Comparison of ENCODE assay signal across 9 mouse cellular contexts in genomic region chr17:25363726-25364125, GRCm38 (mm10). TPM values are rescaled to one million over a fixed set of nuclear protein-coding genes. Genes with fewer than 3 reads are reported as not detected.
A peak's percentile ranks its signal among the peaks of the same experiment; 100 is the strongest.
DNase-seq lines count a peak whose midpoint lies in the region; ATAC-seq and TF ChIP-seq lines count a peak whose summit lies in the region.
"Had no signal": no experiment of that assay in that cellular context is flagged by ENCODE, and none has a peak within 500 bp of the region (broad histone marks: within the 10 kb centered on the region; RNA-seq: fewer than 3 reads in every experiment).

No protein-coding gene starts in this region.

- ATAC-seq in intestine, postnatal 0 days = no peak
- ATAC-seq in intestine, embryonic 15.5 days = no peak

- WGBS in intestine, postnatal 0 days = 10% methylated on average over 1 of the region's 1 CpGs
- 0% methylated on average over 1 of the region's 1 CpGs for WGBS in intestine, embryonic 15.5 days

- peak; percentile 87 for TF ChIP-seq CTCF in intestine, postnatal 0 days (IDR thresholded peaks at IDR 0.05; ENCODE audit: low read depth)
- TF ChIP-seq CTCF in ES-Bruce4 (IDR thresholded peaks at IDR 0.05; ENCODE audit: low read depth, low read length) = peak; percentile 91

- H3K27me3 ChIP-seq in intestine, postnatal 0 days (replicated peaks; ENCODE audit: control insufficient read depth, insufficient read depth, low read length) = no peaks in the 10 kb centered on the region
- H3K27me3 ChIP-seq in intestine, embryonic 15.5 days (replicated peaks) = 0 out of 2 replicates have a peak, but pooled peaks cover 5% of the 10 kb centered on the region
- H3K27me3 ChIP-seq in ES-Bruce4 (ENCODE audit: control insufficient read depth, insufficient read depth, low read length, poor library complexity, severe bottlenecking) = no peaks in the 10 kb centered on the region

- H3K36me3 ChIP-seq in intestine, postnatal 0 days (ENCODE audit: control insufficient read depth, insufficient read depth) = no peaks in the 10 kb centered on the region
- no peaks in the 10 kb centered on the region for H3K36me3 ChIP-seq in intestine, embryonic 15.5 days
- H3K36me3 ChIP-seq in ES-Bruce4 (ENCODE audit: control insufficient read depth, insufficient read depth, low read length, poor library complexity, severe bottlenecking) = no peaks in the 10 kb centered on the region
- H3K36me3 ChIP-seq: heart, embryonic 15.5 days had no signal

- peak; percentile 59 for DNase-seq in A20 (ENCODE audit: low read depth, low spot score)
- peak; percentile 13 for DNase-seq in cerebellum, adult 8-10 months
- peak; percentile 33 to 82 for DNase-seq in kidney, postnatal 36 days
- DNase-seq in retina, postnatal 7 days (ENCODE audit: low read depth, low spot score) = peak; percentile 27

- no peaks in the 10 kb centered on the region for H3K9me3 ChIP-seq in intestine, postnatal 0 days (ENCODE audit: control insufficient read depth)
- H3K9me3 ChIP-seq in intestine, embryonic 15.5 days = no peaks in the 10 kb centered on the region
- no peaks in the 10 kb centered on the region for H3K9me3 ChIP-seq in ES-Bruce4 (replicated peaks; ENCODE audit: control insufficient read depth, insufficient read depth, low read length, poor library complexity, severe bottlenecking)
- H3K9me3 ChIP-seq: heart, embryonic 15.5 days had no signal

- no peak overlapping the region for H3K4me2 ChIP-seq in intestine, postnatal 0 days (replicated peaks; ENCODE audit: low read depth)
- no peak overlapping the region for H3K4me2 ChIP-seq in intestine, embryonic 15.5 days (replicated peaks)
- H3K4me2 ChIP-seq: heart, embryonic 15.5 days had no signal

- no peaks in the 10 kb centered on the region for H3K4me1 ChIP-seq in intestine, postnatal 0 days (replicated peaks; ENCODE audit: control insufficient read depth, insufficient read depth, low read length)
- no peaks in the 10 kb centered on the region for H3K4me1 ChIP-seq in intestine, embryonic 15.5 days (replicated peaks)
- H3K4me1 ChIP-seq in ES-Bruce4 (ENCODE audit: control insufficient read depth, insufficient read depth, low read length) = no peaks in the 10 kb centered on the region
- H3K4me1 ChIP-seq: heart, embryonic 15.5 days had no signal

- H3K27ac ChIP-seq in intestine, postnatal 0 days (ENCODE audit: low read depth, low read length) = no peak overlapping the region
- no peak overlapping the region for H3K27ac ChIP-seq in intestine, embryonic 15.5 days
- no peak overlapping the region for H3K27ac ChIP-seq in ES-Bruce4 (ENCODE audit: insufficient read depth, low read length)
- H3K27ac ChIP-seq: heart, embryonic 15.5 days; macrophage had no signal

- H3K9ac ChIP-seq in intestine, postnatal 0 days (ENCODE audit: low read depth, low read length) = no peak overlapping the region
- no peak overlapping the region for H3K9ac ChIP-seq in intestine, embryonic 15.5 days
- H3K9ac ChIP-seq in ES-Bruce4 (ENCODE audit: low read depth, poor library complexity, severe bottlenecking) = no peak overlapping the region
- H3K9ac ChIP-seq: heart, embryonic 15.5 days had no signal

- TF ChIP-seq POLR2A in ES-Bruce4 (IDR thresholded peaks at IDR 0.05; ENCODE audit: insufficient read depth, low read length) = no peak

- H3K4me3 ChIP-seq in intestine, postnatal 0 days (ENCODE audit: low read depth, low read length) = no peak overlapping the region
- H3K4me3 ChIP-seq in intestine, embryonic 15.5 days (replicated peaks) = no peak overlapping the region
- H3K4me3 ChIP-seq in ES-Bruce4 (ENCODE audit: low read depth, low read length) = no peak overlapping the region
- H3K4me3 ChIP-seq: heart, embryonic 15.5 days had no signal

- TF ChIP-seq EP300 in ES-Bruce4 (IDR thresholded peaks at IDR 0.05; ENCODE audit: insufficient read depth, low read depth, low read length) = no peak

RNA-seq across cellular contexts. Expression of gene Tpsb2, which starts 2.4 kb away (rescaled TPM):
- polyA plus RNA-seq in intestine, postnatal 0 days (2015; fragmentation: Nextera tagmentation; extraction: Ambion mirVana) = 6.7 and 7.8 TPM in 2 replicates
- 1.9 TPM in 2 replicates for polyA plus RNA-seq in intestine, embryonic 15.5 days (2015; fragmentation: Nextera tagmentation; extraction: Ambion mirVana)
- not detected in 2 replicates for polyA plus RNA-seq in ES-Bruce4 (2011; ENCODE audit: insufficient read depth, insufficient read length, low read depth, missing spikeins)
- polyA plus RNA-seq: macrophage had no signal

RNA-seq across cellular contexts. Expression of gene Tpsg1, which starts 5.3 kb away (rescaled TPM):
- polyA plus RNA-seq in intestine, postnatal 0 days (2015; fragmentation: Nextera tagmentation; extraction: Ambion mirVana) = 11.0 and 13.3 TPM in 2 replicates
- 14.3 and 17.6 TPM in 2 replicates for polyA plus RNA-seq in intestine, embryonic 15.5 days (2015; fragmentation: Nextera tagmentation; extraction: Ambion mirVana)
- not detected in 2 replicates for polyA plus RNA-seq in ES-Bruce4 (2011; ENCODE audit: insufficient read depth, insufficient read length, low read depth, missing spikeins)
- polyA plus RNA-seq: macrophage had no signal

RNA-seq across cellular contexts. Expression of gene Tpsab1, which starts 18.4 kb away (rescaled TPM):
- polyA plus RNA-seq in intestine, postnatal 0 days (2015; fragmentation: Nextera tagmentation; extraction: Ambion mirVana) = 0.10 and 0.20 TPM in 2 replicates
- polyA plus RNA-seq in intestine, embryonic 15.5 days (2015; fragmentation: Nextera tagmentation; extraction: Ambion mirVana) = not detected in 2 replicates
- not detected in 2 replicates for polyA plus RNA-seq in ES-Bruce4 (2011; ENCODE audit: insufficient read depth, insufficient read length, low read depth, missing spikeins)
- polyA plus RNA-seq: macrophage had no signal

RNA-seq across cellular contexts. Expression of gene Prss29, which starts 45.3 kb away (rescaled TPM):
- not detected in 2 replicates for polyA plus RNA-seq in intestine, postnatal 0 days (2015; fragmentation: Nextera tagmentation; extraction: Ambion mirVana)
- polyA plus RNA-seq in intestine, embryonic 15.5 days (2015; fragmentation: Nextera tagmentation; extraction: Ambion mirVana) = not detected in 2 replicates
- polyA plus RNA-seq in ES-Bruce4 (2011; ENCODE audit: insufficient read depth, insufficient read length, low read depth, missing spikeins) = not detected in 2 replicates
- polyA plus RNA-seq: heart, embryonic 15.5 days; macrophage had no signal

RNA-seq across cellular contexts. Expression of gene Prss28, which starts 55.3 kb away (rescaled TPM):
- not detected in 2 replicates for polyA plus RNA-seq in intestine, postnatal 0 days (2015; fragmentation: Nextera tagmentation; extraction: Ambion mirVana)
- polyA plus RNA-seq in intestine, embryonic 15.5 days (2015; fragmentation: Nextera tagmentation; extraction: Ambion mirVana) = not detected in 2 replicates
- not detected in 2 replicates for polyA plus RNA-seq in ES-Bruce4 (2011; ENCODE audit: insufficient read depth, insufficient read length, low read depth, missing spikeins)
- polyA plus RNA-seq: heart, embryonic 15.5 days; macrophage had no signal

Comparison
In these comparisons a context has a peak if more than half of its experiments do, and no peak if none do; other contexts are left out.
1. RNA of gene Tpsg1, which starts 5.3 kb away (polyA plus RNA-seq): 14.3 to 17.6 TPM in intestine, embryonic 15.5 days and 11.0 to 13.3 TPM in intestine, postnatal 0 days; not detected in ES-Bruce4; every median in the first group is over 10 times any median in the second.
2. Peak in every context shown above with its lines, with median percentiles within 50 percentile points of each other: DNase-seq.